Mouse (Mus musculus) 3T3-L1 (cell line): ENCODE data around the gene Cradd.
A peak's percentile ranks its signal among the peaks of the same experiment; 100 is the strongest.

Experiments used
- DNase-seq: peaks from one replicate; pipeline ENCODE4 v3.0.0-alpha.2; 2015; ENCODE audit warnings: low read depth, low spot score

Cradd gene

DNA sequence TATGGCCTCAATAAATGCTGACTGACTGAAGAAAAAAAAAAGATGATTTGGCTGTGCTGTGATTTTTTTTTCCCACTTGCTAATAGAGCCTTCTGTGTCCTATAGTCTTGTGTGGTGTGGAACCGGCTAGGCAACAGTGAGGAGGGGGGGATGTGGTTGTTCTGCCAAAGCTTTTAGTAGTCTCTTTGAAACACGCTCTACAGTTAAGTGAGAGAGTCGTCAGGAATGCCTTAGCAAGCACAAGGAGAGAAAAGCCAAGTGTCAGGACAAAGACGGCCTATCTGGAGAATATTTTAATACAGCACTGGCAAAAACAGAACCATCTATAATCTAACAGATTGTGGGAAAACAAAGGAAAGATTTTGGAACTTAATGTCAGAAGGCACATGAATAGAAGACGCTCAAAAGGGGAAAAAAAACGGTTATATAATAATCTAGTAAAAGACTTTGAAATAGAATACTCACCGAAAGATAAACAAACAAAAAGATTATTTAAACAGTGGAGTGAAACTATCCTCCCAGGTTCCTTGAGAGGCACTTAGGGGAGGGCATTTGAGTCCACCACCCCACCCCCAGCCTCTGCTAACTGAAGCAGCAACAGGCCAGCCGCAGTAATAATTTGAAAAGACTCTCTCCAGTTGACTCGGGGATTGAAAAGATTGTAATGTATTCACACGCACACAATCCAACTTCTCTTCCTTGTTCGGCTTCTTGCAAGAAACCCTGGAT lies 16.9 kb downstream of the Cradd start:
- DNase-seq: no peak

DNA sequence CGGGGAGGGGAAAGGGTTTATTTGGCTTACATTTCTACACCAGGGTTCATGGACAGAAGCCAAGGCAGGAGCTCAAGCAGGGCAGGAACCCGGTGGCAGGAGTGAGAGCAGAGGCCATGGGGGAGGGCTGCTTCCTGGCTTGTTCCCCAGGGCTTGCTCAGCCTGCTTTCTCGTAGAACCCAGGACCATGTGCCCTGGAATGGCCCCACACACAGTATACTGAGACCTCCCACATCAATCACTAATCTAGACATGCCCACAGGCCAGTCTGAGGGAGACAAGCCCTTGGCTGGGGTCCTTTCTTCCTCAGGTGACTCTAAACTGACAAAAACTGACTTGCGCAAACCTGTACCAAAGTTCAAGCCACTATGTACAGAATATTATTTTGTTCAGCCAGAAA lies 19.7 kb downstream of the Cradd start:
- no peak for DNase-seq

- no peak for DNase-seq
Observed at GRCm38 (mm10) chr10:95302211-95303163, 21.4 kb downstream of the Cradd start.

DNA sequence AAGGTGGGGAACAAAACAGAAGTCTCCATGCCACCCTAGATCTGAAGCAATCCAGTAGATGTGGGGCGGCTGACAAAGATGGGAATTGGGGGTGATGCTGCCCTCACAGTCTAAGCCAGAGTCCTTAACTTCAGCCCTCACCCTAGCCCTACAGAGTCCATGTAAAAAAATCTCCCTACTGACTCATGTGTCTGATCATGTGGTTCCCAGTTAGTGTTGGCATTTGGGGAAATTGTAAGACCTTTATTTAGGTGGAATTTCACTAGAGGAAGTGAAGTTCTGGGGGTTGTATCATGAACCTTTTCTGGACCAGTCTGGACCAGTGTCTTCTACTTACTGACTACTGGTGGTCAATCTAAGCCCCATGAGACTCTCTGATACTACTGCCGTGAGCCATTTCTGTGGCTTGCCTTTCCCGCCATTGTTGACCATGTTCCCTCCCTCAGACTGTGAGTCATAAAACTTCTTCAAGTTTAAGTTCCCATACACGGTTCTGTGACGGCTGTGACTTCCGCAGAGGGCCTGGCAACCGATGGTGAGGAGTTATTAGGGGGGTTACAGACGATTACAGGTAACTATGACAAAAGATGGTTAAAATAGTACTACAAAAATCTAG lies 23.6 kb downstream of the Cradd start:
- peak; percentile 18 for DNase-seq

- DNase-seq: no peak
Observed at GRCm38 (mm10) chr10:95299808-95300133, 24.2 kb downstream of the Cradd start.

GRCm38 (mm10) chr10:95299010-95299807 lies 24.7 kb downstream of the Cradd start:
- DNase-seq: no peak

DNA sequence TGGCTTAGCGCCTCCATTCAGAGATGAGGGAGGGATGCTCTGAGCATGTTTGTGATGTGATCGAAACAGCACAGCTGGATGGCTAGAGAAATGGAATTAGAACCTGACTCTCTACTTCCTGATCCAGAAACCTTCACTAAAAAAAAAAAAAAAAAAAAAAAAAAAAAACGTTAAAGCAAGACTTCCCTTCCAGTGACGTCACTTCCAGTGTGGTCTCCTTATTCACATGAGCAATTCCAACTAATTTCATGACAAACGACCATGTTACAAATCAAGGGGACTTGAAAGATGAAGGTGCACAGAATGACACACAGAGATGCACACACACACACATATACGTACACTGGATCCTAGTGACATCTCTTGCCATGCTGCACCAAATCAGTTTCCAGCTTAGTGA lies 25.4 kb downstream of the Cradd start:
- DNase-seq: no peak

- no peak for DNase-seq
Observed at GRCm38 (mm10) chr10:95297690-95298104, 26.2 kb downstream of the Cradd start.

DNA sequence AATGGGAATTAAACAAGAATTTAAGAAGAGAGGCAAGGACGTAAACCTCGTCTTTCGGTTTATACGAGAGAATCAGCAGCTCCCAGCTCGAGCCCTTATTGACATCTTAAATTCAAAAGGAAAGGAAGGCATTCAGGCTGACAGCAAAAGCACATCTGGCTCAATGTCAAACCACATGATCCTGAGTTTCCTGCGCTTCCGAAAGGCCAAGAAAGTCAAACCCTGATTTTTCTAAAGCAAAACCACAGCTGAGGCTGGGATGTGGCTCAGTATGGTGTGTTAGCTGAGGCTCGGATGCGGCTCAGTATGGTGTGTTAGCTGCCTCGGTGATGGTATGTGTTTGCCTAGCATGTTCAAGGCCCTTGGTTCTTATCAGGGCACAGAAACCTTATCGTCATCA lies 26.9 kb downstream of the Cradd start:
- peak; percentile 8 for DNase-seq

GRCm38 (mm10) chr10:95293261-95293660 lies 30.7 kb downstream of the Cradd start:
- DNase-seq: no peak

GRCm38 (mm10) chr10:95292269-95292668 lies 31.7 kb downstream of the Cradd start:
- no peak for DNase-seq

GRCm38 (mm10) chr10:95291133-95291876 lies 32.6 kb downstream of the Cradd start:
- DNase-seq: no peak

DNA sequence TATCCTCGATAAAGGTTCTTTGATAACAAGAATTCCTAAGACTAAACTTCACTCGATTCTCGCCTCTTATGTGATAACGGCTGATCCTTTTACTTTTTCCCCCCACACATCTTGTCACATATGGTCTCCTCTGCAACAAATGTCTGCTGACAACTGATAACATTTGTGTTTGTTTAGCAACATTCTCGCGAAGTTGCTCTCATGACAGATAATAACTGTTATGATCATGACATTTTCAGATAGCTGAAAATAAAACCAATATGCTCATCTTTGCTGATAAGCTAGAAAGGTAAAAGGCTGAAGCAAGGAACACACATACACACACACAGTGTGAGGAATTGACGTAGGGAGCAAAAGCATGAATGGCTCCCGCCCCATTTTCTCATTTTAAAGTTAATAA lies 34.1 kb downstream of the Cradd start:
- DNase-seq: no peak

DNA sequence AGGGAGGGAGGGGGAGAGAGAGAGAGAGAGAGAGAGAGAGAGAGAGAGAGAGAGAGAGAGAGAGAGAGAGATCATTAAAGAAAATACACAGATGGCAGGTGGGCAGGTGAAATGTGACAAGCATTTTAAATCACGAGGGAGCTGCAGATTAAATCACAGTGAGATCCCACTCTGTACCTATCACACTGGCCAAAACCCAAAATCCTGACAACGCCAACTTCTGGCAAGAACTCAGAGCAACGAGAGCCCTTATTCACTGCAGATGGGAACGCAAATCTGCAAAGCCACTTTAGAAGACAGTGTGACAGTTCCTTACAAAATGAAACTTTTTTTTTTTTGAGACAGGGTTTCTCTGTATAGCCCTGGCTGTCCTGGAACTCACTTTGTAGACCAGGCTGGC lies 35.7 kb downstream of the Cradd start:
- no peak for DNase-seq

DNA sequence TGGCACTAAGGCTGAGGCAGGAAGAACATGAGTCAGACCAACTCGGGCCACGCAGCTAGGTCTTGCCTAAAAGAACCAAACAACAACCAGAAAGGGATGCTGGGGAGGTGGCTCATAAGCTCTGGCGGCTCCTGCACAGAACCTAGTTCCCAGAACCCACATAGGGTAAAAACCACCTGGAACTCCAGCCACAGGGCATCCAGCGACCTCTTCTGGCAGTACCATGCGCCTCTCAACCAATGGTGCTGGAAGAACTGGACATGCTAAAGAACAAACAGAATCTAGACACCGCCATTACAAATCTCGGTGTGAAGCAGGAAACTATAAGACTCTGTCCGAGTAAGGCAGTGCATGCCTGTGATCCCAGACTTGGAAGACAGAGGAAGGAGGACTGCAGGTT lies 36.6 kb downstream of the Cradd start:
- peak; percentile 4 for DNase-seq

DNA sequence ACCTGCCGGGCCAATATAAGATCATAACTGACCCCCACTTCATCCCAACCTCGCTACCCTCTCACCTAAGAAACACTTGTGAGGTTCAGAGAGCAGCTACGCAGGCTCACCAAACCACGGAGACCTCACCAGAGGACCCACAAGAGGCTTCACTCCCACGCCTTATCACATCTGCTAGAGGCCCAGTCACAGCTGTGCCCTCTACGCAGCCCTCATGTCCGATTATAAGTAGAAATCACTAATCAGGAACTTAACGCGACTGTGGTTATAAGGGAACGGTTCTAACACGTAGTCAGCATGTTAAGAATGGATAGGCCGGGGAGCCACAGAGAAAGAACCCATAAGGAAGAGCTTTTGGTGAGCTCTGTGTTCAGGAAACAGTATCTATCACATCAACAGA lies 40.5 kb downstream of the Cradd start:
- no peak for DNase-seq

DNA sequence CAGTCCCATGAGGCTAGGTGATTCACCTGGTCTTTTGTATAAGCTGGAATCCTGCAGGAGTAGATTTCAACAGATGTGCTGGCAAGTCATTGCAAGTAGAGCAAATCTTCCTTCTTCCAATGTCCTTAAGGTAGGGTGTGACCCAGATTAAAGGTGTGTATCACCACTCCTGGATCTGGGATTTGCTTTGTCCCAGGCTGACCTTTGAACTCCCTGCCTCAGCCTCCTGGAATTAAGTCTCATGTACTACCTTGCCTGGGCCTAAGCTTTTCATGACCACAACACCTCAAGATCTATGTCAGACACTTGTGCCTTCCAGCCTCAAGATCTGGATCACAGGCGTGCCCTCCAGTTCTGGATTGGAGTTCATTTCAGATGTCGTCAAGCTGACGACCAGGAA lies 41.9 kb downstream of the Cradd start:
- no peak for DNase-seq

GRCm38 (mm10) chr10:95281466-95281990 lies 42.4 kb downstream of the Cradd start:
- no peak for DNase-seq

- DNase-seq: no peak
Observed at GRCm38 (mm10) chr10:95280327-95280726, 43.6 kb downstream of the Cradd start.

- DNase-seq: no peak
Observed at GRCm38 (mm10) chr10:95279459-95279858, 44.5 kb downstream of the Cradd start.

DNA sequence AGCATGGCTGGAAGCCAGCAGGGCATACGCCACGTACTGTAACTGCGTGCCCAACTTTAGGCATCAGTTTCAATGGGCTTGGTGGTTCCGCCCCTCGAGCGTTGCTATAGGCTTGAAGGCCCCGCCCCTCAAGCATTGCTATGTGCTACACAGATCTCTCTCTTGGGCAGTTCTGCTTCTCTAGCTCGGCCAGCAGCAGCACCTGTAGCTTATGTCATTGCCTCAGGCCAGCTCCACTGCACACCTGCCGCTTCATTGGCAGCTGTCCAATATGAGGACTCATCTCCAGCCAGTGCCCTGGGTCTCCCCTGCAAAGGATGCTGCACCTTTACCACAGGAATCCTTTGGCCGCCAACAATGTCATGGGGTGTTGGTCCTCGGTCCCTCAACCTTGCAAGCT lies 45.8 kb downstream of the Cradd start:
- no peak for DNase-seq
